Mouse (Mus musculus) lung, postnatal 10 days (tissue): ENCODE measurements around the gene Gm21992.

Experiments used
- DNase-seq: peaks from one replicate; pipeline ENCODE4 v3.0.0; 2021

The Gm21992 gene

GRCm38 (mm10) chr19:4747631-4748312 lies 63.6 kb downstream of the Gm21992 start:
- no peak for DNase-seq

- DNase-seq = peak; percentile 40
Measured at GRCm38 (mm10) chr19:4746611-4747010, 64.8 kb downstream of the Gm21992 start.

GRCm38 (mm10) chr19:4745681-4746080 lies 65.7 kb downstream of the Gm21992 start:
- no peak for DNase-seq

GRCm38 (mm10) chr19:4745057-4745456 lies 66.4 kb downstream of the Gm21992 start:
- DNase-seq = peak; percentile 55

GRCm38 (mm10) chr19:4744026-4744425 lies 67.4 kb downstream of the Gm21992 start:
- no peak for DNase-seq

GRCm38 (mm10) chr19:4743524-4743923 lies 67.9 kb downstream of the Gm21992 start:
- peak; percentile 62 for DNase-seq

- DNase-seq = no peak
Measured at GRCm38 (mm10) chr19:4742229-4742628, 69.2 kb downstream of the Gm21992 start.

GRCm38 (mm10) chr19:4741482-4741881 lies 69.9 kb downstream of the Gm21992 start:
- DNase-seq = no peak

GRCm38 (mm10) chr19:4739762-4740161 lies 71.7 kb downstream of the Gm21992 start:
- no peak for DNase-seq

- no peak for DNase-seq
Measured at GRCm38 (mm10) chr19:4739053-4739452, 72.4 kb downstream of the Gm21992 start.

- DNase-seq = no peak
Measured at GRCm38 (mm10) chr19:4737866-4738265, 73.5 kb downstream of the Gm21992 start.

- DNase-seq = no peak
Measured at GRCm38 (mm10) chr19:4733052-4733451, 78.4 kb downstream of the Gm21992 start.

GRCm38 (mm10) chr19:4729186-4729585 lies 82.2 kb downstream of the Gm21992 start:
- DNase-seq = no peak

GRCm38 (mm10) chr19:4720671-4721244 lies 90.7 kb downstream of the Gm21992 start:
- peak; percentile 71 for DNase-seq

GRCm38 (mm10) chr19:4720112-4720511 lies 91.3 kb downstream of the Gm21992 start:
- DNase-seq = no peak

GRCm38 (mm10) chr19:4719351-4719764 lies 92.1 kb downstream of the Gm21992 start:
- DNase-seq = peak; percentile 63

GRCm38 (mm10) chr19:4718716-4719115 lies 92.7 kb downstream of the Gm21992 start:
- DNase-seq = peak; percentile 29

GRCm38 (mm10) chr19:4717281-4717680 lies 94.1 kb downstream of the Gm21992 start:
- DNase-seq = no peak

GRCm38 (mm10) chr19:4716756-4717155 lies 94.7 kb downstream of the Gm21992 start:
- no peak for DNase-seq

GRCm38 (mm10) chr19:4713886-4714285 lies 97.5 kb downstream of the Gm21992 start:
- no peak for DNase-seq

- DNase-seq = no peak
Measured at GRCm38 (mm10) chr19:4712781-4713526, 98.5 kb downstream of the Gm21992 start.

- no peak for DNase-seq
Measured at GRCm38 (mm10) chr19:4712156-4712780, 99.1 kb downstream of the Gm21992 start.

GRCm38 (mm10) chr19:4711601-4712155 lies 99.7 kb downstream of the Gm21992 start:
- no peak for DNase-seq
